Mouse (Mus musculus) layer of hippocampus, adult 11-12 months (tissue): ENCODE data around the gene Prox2.

Source experiments
- DNase-seq: peaks from one replicate; pipeline ENCODE4 v3.0.0; 2022; ENCODE audit warnings: low spot score

The Prox2 gene

DNA sequence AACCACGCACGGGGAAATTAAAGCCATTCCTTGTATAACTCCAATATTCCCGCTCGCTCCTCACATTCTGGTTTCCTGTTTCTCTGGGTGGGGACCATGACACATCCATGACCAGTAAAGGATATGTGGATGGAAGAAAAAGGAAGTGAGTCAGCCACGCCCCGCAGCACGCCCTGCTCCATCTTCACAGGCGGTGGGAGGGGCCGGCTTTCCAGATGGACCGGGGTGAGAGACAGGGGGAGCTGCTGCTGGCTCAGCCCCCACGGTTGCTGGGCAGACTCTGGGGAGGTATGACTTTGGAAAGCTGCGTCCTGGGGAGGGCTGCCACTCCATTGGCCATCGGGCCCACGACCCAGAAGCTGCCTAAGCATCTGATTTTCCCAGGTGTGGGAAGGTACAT lies 16.5 kb downstream of the Prox2 start:
- peak; percentile 30 for DNase-seq

DNA sequence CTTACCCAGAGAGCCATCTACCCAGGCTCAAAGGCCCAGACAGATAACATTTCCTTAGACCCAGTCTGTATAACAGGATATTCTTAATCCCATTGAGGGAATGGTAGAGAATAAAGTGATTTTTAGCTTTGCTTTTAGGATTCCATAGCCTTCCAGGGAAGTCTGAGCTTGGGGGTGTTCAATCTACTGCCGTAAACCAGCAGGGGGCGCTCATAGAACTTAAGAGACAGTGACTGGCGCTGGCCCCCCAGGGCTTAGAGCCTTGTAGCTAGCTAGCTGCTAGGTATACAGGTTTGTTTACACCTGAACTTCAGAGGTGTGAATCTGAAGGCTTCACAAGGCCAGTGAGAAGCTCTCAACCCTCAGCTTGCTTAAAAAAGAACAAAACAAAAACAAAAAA lies 18.3 kb downstream of the Prox2 start:
- DNase-seq, result peak; percentile 71

DNA sequence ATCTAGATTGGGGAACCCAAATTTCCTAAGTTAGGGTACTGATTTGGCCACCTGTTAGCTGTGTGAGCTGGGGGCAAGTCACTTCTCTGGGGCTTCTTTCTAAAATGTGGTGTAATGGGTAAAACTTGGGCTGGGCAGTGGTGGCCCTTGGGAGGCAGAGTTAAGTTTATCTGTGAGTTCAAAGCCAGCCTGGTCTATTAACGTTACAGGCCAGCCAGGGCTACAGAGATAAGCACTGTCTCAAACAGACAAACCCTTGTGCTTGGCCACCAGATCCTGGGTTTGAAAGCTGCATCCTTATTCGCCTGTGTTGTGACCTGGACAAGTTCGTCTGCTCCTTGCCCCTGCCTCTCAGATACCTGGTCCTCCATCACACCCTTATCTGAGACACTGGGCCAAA lies 19.4 kb downstream of the Prox2 start:
- no peak for DNase-seq

DNA sequence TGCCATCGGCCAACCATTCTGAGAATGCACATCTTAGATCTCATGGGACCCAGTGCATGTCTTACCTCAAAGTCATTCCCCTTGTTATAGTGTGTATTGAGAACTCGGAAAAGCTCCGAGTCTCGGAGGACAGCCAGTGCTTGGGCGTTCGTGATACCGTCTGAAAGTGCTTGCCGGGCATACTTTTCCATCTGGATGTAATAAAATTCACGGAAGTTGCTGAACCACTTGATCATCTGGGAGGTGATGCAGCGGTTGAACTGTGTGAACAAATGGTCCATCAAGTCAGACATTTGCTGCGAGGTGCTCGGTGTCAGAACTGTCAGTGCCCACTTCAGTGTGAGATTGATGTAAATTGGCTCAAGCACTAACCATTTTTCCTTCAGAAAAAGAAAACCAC lies 22.7 kb downstream of the Prox2 start:
- no peak for DNase-seq

DNA sequence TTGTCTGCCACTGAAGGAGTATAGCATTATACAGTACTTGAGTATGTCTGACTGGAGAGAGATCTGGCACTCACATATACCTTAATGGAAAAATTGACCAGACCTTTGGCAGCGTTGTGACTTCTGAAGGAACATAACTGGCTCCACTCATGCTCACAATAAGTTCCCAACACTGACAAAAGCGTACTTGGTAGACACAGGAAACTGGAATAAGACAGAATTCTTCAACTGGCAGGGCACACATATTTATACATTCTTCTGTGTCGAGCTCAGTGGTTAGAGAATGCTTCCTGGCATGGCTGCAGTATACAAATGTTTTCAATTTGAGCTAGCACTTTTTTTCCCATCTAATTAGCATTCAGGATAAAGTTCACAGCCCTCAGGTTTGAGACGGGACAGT lies 25.6 kb downstream of the Prox2 start:
- no peak for DNase-seq

DNA sequence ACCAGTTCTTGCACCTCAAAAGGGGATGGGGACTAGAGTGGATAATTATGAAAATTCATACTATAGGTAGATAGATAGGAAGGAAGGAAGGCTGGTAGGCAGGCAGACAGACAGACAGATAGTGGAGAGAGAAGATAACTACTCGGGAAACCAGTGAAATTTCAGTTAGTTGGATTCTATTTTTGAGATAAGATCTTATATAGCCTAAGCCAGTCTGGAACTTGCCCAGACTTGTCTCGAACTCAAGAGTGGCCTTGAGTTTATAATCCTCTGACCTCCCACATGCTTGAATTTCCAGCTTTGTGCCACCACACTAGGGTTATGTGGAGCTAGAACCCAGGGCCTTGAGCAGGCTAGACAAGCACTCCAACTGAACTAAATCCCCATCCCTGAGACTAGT lies 26.3 kb downstream of the Prox2 start:
- DNase-seq, result no peak

DNA sequence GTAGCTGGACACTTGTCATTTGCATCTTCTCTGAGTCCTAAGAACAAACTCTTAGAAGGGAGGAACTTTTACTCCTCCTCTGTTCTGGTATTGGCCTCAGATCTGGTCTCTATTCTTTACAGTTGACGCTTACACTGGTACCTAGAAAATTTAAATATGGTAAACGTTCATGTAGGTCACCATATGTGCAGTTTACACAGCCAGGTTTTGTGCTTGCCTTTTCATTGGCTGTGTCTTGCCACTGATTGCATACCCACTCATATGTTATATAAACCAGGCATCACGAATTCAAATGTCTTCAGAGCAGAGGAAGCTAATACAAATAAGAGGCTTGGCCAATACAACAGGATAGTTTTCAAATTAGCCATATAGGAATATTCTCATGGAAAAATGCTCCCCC lies 33.5 kb downstream of the Prox2 start:
- no peak for DNase-seq

DNA sequence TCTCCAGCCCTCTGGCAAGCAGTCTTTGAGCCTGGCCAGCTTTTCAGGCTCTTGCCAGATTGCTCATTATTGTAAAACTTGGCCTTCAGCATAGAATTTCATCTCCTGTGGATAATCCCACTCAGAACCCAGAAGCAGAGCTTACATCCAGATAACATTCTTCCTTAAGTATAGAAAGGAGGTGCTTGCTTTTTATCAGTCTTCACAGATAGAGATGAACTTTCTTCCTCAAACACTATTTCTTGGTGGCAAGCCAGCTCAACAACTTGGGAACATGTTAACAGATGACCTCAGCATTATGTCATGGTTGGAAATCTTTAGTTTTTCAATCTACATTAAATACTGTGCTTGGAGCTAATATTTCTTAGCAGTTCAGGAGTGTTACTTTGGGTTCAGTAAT lies 39.5 kb downstream of the Prox2 start:
- no peak for DNase-seq

DNA sequence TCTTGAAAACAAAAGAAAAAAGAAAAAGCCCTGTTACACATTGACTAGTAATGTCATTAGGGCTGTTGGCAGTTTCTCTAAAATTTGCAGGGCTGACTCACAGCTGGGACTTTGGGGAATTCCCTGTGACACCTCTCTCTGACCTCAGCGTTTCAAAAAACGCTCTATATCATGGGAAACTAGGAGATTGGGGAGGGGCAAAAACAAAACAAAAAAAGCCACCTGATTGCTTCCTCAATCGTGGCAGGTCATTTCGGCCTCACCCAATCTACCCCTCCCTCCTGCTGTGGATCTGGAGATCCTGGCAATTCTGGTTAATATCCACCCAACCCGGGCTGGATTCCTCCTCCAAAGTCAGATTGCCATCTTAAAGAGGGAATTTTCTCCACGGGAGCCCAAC lies 59.3 kb downstream of the Prox2 start:
- no peak for DNase-seq
